Mouse (Mus musculus): ENCODE measurements around the gene Tbx4. TPM values are rescaled to one million over a fixed set of nuclear protein-coding genes. Genes with fewer than 3 reads are reported as not detected.

Gene Tbx4
- polyA plus RNA-seq, 1 experiment = 0.02 TPM

DNA sequence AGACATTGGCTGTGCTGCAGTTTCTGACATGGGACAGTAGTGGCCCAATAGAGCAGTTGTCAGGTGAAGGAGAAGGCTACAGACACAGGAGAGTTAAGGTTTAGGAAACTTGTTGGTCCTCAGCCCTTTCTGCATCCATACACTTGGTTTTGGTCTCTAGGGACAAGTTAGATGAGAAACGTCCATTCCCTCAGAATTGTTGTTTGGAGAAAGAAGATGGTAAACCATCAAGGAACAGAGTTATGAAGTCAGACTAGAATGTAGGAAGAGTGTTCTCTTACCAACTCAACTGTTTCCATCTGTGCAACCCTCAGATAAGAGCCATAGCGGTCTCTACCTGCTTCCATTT, 5.4 kb downstream of the Tbx4 start:
- TF ChIP-seq FOSL1 (IDR thresholded peaks at IDR 0.05; ENCODE audit: insufficient read depth, low read length, poor library complexity, severe bottlenecking) = no peak
- no peak for TF ChIP-seq CEBPB (IDR thresholded peaks at IDR 0.05; ENCODE audit: low read depth)
- no peak for TF ChIP-seq MYOD1 (IDR thresholded peaks at IDR 0.05; ENCODE audit: control insufficient read depth, insufficient read length, low read depth)
- TF ChIP-seq MAX (IDR thresholded peaks at IDR 0.05) = no peak
- TF ChIP-seq USF1 (IDR thresholded peaks at IDR 0.05; ENCODE audit: low read depth) = no peak
- TF ChIP-seq CTCF (IDR thresholded peaks at IDR 0.05; ENCODE audit: control insufficient read depth, insufficient read depth, insufficient read length) = no peak
- TF ChIP-seq MYOG (IDR thresholded peaks at IDR 0.05; ENCODE audit: control insufficient read depth, extremely low read depth, insufficient read length) = no peak

DNA sequence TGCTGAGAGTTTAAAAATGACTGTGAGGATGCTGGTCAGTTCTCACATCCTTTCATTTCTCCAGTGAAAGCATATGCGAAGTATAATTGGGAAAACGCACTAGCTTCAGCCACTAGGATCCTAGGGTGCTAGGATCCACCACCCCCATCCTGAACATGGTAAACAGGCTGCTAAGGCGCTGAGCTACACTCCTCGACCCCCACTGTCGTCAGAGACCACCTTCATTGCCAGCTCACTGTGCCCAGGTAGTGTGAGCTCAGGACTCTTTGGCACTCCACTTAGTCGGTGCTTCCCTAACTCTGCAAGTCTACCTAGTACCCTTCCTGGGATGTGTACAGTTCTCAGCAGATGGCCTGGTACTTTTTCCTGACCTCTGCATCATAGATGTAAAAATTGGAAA, 6.5 kb downstream of the Tbx4 start:
- TF ChIP-seq MYOG (IDR thresholded peaks at IDR 0.05; ENCODE audit: control insufficient read depth, extremely low read depth, insufficient read length) (no peak), USF1 (IDR thresholded peaks at IDR 0.05; ENCODE audit: low read depth) (no peak), CEBPB (IDR thresholded peaks at IDR 0.05; ENCODE audit: low read depth) (no peak), CTCF (IDR thresholded peaks at IDR 0.05; ENCODE audit: control insufficient read depth, insufficient read depth, insufficient read length) (no peak), MYOD1 (IDR thresholded peaks at IDR 0.05; ENCODE audit: control insufficient read depth, insufficient read length, low read depth) (no peak), FOSL1 (IDR thresholded peaks at IDR 0.05; ENCODE audit: insufficient read depth, low read length, poor library complexity, severe bottlenecking) (no peak), MAX (IDR thresholded peaks at IDR 0.05) (no peak)
- Histone ChIP-seq H3K27me3 (ENCODE audit: control insufficient read depth, insufficient read depth, insufficient read length) (peaks cover 82% of the 10 kb centered on the region), H3ac (ENCODE audit: control insufficient read depth, insufficient read length, low read depth) (no peak overlapping the region), H3K79me3 (ENCODE audit: low read depth) (no peaks in the 10 kb centered on the region), H3K4me3 (ENCODE audit: insufficient read depth, poor library complexity, severe bottlenecking) (no peak overlapping the region), H3K36me3 (ENCODE audit: control insufficient read depth, insufficient read depth) (no peaks in the 10 kb centered on the region), H3K79me2 (ENCODE audit: control insufficient read depth, insufficient read depth) (no peaks in the 10 kb centered on the region)

More for the DNA sequence above, 5.4 kb downstream of the Tbx4 start:
- H3K4me3 ChIP-seq (ENCODE audit: insufficient read depth, poor library complexity, severe bottlenecking) = no peak overlapping the region
- H3K36me3 ChIP-seq (ENCODE audit: control insufficient read depth, insufficient read depth) = no peaks in the 10 kb centered on the region
- H3ac ChIP-seq (ENCODE audit: control insufficient read depth, insufficient read length, low read depth) = no peak overlapping the region
- H3K27me3 ChIP-seq (ENCODE audit: control insufficient read depth, insufficient read depth, insufficient read length) = peaks cover 77% of the 10 kb centered on the region
- H3K79me2 ChIP-seq (ENCODE audit: control insufficient read depth, insufficient read depth) = no peaks in the 10 kb centered on the region
- H3K79me3 ChIP-seq (ENCODE audit: low read depth) = no peaks in the 10 kb centered on the region

DNA sequence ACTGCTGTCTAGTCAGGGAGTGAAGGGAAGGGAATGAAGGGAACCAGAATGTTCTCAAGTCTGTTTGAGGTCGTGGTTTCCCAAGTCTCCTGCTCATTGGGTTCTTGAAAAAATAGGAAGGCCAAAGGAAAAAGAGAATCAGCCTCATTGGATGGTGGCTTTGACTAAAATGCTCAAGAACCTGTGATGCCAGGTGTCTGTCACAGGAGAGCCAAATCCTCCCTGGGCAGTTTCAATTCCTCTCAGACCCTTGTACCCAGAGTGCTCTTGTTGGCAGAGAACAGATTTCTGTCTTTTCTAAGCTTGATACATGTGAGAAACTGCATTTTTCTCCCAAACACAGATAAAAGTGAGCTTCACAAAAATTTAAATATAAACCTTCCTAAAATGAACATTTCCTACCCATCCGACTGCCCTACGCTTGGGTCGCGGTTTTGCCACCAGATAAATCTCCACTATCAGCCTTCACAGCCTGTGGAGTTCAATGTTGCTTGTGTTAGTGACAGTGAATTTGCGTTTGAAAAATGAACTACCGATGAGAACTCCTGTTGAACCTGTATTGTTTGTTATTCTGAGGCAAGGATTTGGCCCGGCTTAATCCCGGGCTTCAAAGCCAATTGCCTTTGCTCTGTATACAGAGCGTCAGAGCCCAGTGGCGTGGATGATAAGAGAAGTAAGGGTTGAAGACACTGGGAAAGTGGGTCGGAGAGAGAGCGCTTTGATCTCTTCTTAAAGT, 7.3 kb downstream of the Tbx4 start:
- H3K79me3 ChIP-seq (ENCODE audit: low read depth) = no peaks in the 10 kb centered on the region
- TF ChIP-seq CTCF (IDR thresholded peaks at IDR 0.05; ENCODE audit: control insufficient read depth, insufficient read depth, insufficient read length) = no peak
- no peak for TF ChIP-seq USF1 (IDR thresholded peaks at IDR 0.05; ENCODE audit: low read depth)
- no peak for TF ChIP-seq MYOG (IDR thresholded peaks at IDR 0.05; ENCODE audit: control insufficient read depth, extremely low read depth, insufficient read length)
- TF ChIP-seq MYOD1 (IDR thresholded peaks at IDR 0.05; ENCODE audit: control insufficient read depth, insufficient read length, low read depth) = no peak
- TF ChIP-seq FOSL1 (IDR thresholded peaks at IDR 0.05; ENCODE audit: insufficient read depth, low read length, poor library complexity, severe bottlenecking) = no peak
- no peak for TF ChIP-seq MAX (IDR thresholded peaks at IDR 0.05)
- no peak for TF ChIP-seq CEBPB (IDR thresholded peaks at IDR 0.05; ENCODE audit: low read depth)
- no peaks in the 10 kb centered on the region for H3K36me3 ChIP-seq (ENCODE audit: control insufficient read depth, insufficient read depth)
- H3K27me3 ChIP-seq (ENCODE audit: control insufficient read depth, insufficient read depth, insufficient read length) = peaks cover 85% of the 10 kb centered on the region
- no peak overlapping the region for H3K4me3 ChIP-seq (ENCODE audit: insufficient read depth, poor library complexity, severe bottlenecking)
- no peak overlapping the region for H3ac ChIP-seq (ENCODE audit: control insufficient read depth, insufficient read length, low read depth)
- no peaks in the 10 kb centered on the region for H3K79me2 ChIP-seq (ENCODE audit: control insufficient read depth, insufficient read depth)

DNA sequence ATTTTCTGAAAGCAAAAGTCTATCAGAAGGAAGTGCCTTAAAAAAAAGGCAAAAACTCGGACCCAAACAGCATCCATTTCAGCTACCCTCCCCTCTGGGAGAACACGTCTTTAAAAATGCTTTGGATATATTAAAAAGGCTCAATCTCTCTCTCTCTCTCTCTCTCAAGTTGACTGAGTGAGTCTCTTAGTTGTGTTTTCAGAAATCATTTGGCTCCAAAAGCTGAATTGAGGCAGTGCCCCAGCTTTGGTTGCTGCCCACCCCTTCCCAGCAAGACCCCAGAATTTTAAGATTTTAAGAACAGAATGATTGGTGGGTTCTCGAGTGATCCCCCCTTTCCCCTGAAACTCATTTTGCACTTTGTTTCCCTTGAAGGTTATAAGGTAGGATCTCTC, 7.9 kb downstream of the Tbx4 start:
- Histone ChIP-seq H3K4me3 (ENCODE audit: insufficient read depth, poor library complexity, severe bottlenecking) (no peak overlapping the region), H3K79me3 (ENCODE audit: low read depth) (no peaks in the 10 kb centered on the region), H3K79me2 (ENCODE audit: control insufficient read depth, insufficient read depth) (no peaks in the 10 kb centered on the region), H3K27me3 (ENCODE audit: control insufficient read depth, insufficient read depth, insufficient read length) (peaks cover 84% of the 10 kb centered on the region), H3ac (ENCODE audit: control insufficient read depth, insufficient read length, low read depth) (no peak overlapping the region), H3K36me3 (ENCODE audit: control insufficient read depth, insufficient read depth) (no peaks in the 10 kb centered on the region)
- TF ChIP-seq CTCF (IDR thresholded peaks at IDR 0.05; ENCODE audit: control insufficient read depth, insufficient read depth, insufficient read length) = no peak
- no peak for TF ChIP-seq MYOG (IDR thresholded peaks at IDR 0.05; ENCODE audit: control insufficient read depth, extremely low read depth, insufficient read length)
- TF ChIP-seq USF1 (IDR thresholded peaks at IDR 0.05; ENCODE audit: low read depth) = no peak
- no peak for TF ChIP-seq MAX (IDR thresholded peaks at IDR 0.05)
- TF ChIP-seq FOSL1 (IDR thresholded peaks at IDR 0.05; ENCODE audit: insufficient read depth, low read length, poor library complexity, severe bottlenecking) = no peak
- TF ChIP-seq CEBPB (IDR thresholded peaks at IDR 0.05; ENCODE audit: low read depth) = no peak
- TF ChIP-seq MYOD1 (IDR thresholded peaks at IDR 0.05; ENCODE audit: control insufficient read depth, insufficient read length, low read depth) = no peak

DNA sequence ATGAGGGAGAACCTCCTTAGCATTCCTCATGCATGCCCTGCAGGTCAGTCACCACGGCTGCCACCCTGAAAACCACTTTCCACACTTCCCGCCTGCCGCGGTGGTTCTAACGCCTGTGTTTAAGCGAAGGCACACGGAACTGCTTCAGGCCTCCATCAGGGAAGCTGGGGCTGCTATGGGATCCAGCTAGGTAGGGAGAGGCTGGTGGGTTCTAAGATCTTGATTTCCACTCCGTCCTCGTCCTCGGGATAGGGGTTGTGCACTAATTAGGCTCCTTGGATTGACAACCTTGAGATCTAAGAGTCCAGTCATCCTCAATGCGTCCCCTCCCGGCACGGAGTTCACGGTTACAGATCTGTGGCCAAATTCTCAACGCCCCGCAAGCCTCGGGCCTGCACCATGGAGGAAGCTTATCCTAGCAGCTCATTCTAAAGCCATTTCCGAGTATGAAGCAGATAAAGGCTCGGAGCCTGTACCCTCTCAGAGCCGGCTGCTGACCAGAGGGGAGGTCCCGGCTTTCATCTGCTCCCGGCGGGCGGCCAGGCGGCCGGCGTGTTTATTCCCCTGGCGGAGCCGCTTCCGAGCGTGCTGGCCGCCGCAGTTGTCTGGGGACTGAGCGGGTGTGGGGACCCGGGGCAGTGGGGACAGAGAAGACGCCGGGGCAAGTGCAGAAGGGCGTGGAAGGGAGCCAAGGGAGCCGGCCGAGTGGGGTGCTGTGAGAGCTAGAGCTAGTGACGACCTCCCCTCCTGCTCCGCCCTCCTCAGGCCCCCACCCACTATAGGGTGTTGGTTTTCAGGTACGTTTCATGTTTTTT, 8.7 kb downstream of the Tbx4 start:
- Histone ChIP-seq H3ac (ENCODE audit: control insufficient read depth, insufficient read length, low read depth) (no peak overlapping the region), H3K79me2 (ENCODE audit: control insufficient read depth, insufficient read depth) (no peaks in the 10 kb centered on the region), H3K79me3 (ENCODE audit: low read depth) (no peaks in the 10 kb centered on the region), H3K27me3 (ENCODE audit: control insufficient read depth, insufficient read depth, insufficient read length) (peaks cover 82% of the 10 kb centered on the region), H3K36me3 (ENCODE audit: control insufficient read depth, insufficient read depth) (no peaks in the 10 kb centered on the region), H3K4me3 (ENCODE audit: insufficient read depth, poor library complexity, severe bottlenecking) (no peak overlapping the region)
- TF ChIP-seq CTCF (IDR thresholded peaks at IDR 0.05; ENCODE audit: control insufficient read depth, insufficient read depth, insufficient read length) (no peak), USF1 (IDR thresholded peaks at IDR 0.05; ENCODE audit: low read depth) (no peak), FOSL1 (IDR thresholded peaks at IDR 0.05; ENCODE audit: insufficient read depth, low read length, poor library complexity, severe bottlenecking) (no peak), MAX (IDR thresholded peaks at IDR 0.05) (no peak), MYOD1 (IDR thresholded peaks at IDR 0.05; ENCODE audit: control insufficient read depth, insufficient read length, low read depth) (no peak), MYOG (IDR thresholded peaks at IDR 0.05; ENCODE audit: control insufficient read depth, extremely low read depth, insufficient read length) (no peak), CEBPB (IDR thresholded peaks at IDR 0.05; ENCODE audit: low read depth) (no peak)

Data from C2C12 (cell line).